Mouse (Mus musculus) cortical plate, adult 2 months (tissue): ENCODE data around the gene Lonp2. TPM values are rescaled to one million over a fixed set of nuclear protein-coding genes. Genes with fewer than 3 reads are reported as not detected.

Source experiments
- H3K27ac ChIP-seq: fragments of 200-500 bp; 2 replicates; pipeline ENCODE4 v1.5.1; 2012; ENCODE audit warnings: low read length, control low read depth, inconsistent platforms; ENCODE audit not compliant: insufficient read depth
- H3K4me1 ChIP-seq: fragments of 200-500 bp; 2 replicates; pipeline ENCODE4 v1.6.1; 2011; ENCODE audit warnings: low read length; ENCODE audit not compliant: control insufficient read depth, insufficient read depth
- H3K4me3 ChIP-seq: fragments of 200-500 bp; 2 replicates; pipeline ENCODE4 v1.5.1; 2011; ENCODE audit warnings: mild to moderate bottlenecking, low read length, control low read depth; ENCODE audit not compliant: insufficient read depth
- CTCF ChIP-seq: fragments of 200-500 bp; IDR thresholded peaks from 2 replicates; pipeline ENCODE4 v1.5.1; 2011; ENCODE audit warnings: mild to moderate bottlenecking, control low read depth, low read length; ENCODE audit not compliant: insufficient read depth; ENCODE audit errors: extremely low read depth
- POLR2A ChIP-seq: fragments of 200-500 bp; IDR thresholded peaks from 2 replicates; pipeline ENCODE4 v1.6.1; 2011; ENCODE audit warnings: mild to moderate bottlenecking, low read length, control low read depth; ENCODE audit not compliant: insufficient read depth; ENCODE audit errors: extremely low read depth
- polyA plus RNA-seq: library from polyadenylated mRNA; depleted of rRNA; stranded (reverse); fragments of >200 nt; gene quantifications from 2 replicates; pipeline ENCODE4 v1.2.3, GENCODE M21; 2012; rRNA removed

The Lonp2 gene
- polyA plus RNA-seq, 1 experiment = 51.6 TPM

- no peak for TF ChIP-seq CTCF
- TF ChIP-seq POLR2A = no peak
- H3K27ac ChIP-seq = no peak overlapping the region
- H3K4me1 ChIP-seq = peaks cover 1% of the 10 kb centered on the region; the same call in 1 of the 2 replicates
- no peak overlapping the region for H3K4me3 ChIP-seq
Measured at GRCm38 (mm10) chr8:86759090-86759491, 135.2 kb downstream of the Lonp2 start.

DNA sequence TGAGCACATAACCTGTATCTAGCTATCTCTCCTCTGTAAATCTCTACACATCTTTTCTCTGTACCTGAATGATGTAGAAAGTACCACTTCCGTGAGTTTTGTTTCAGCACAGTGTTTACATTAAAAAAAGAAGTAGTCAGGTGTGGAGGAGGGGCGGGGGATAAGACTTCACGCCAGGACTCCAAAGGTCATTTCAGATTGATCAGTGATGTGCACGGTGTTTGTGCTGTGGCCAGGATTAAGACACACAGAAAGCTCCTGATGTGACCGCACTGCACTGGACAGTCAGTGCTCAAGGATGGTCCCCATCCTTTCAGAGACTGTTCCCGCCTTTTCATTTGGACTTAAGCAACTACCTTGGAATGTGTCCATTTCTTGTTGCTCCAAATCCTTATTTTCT lies 136.9 kb downstream of the Lonp2 start:
- no peak overlapping the region for H3K4me3 ChIP-seq
- no peak for TF ChIP-seq POLR2A
- TF ChIP-seq CTCF = no peak
- peaks cover 1% of the 10 kb centered on the region; the same call in 1 of the 2 replicates for H3K4me1 ChIP-seq
- H3K27ac ChIP-seq = no peak overlapping the region

DNA sequence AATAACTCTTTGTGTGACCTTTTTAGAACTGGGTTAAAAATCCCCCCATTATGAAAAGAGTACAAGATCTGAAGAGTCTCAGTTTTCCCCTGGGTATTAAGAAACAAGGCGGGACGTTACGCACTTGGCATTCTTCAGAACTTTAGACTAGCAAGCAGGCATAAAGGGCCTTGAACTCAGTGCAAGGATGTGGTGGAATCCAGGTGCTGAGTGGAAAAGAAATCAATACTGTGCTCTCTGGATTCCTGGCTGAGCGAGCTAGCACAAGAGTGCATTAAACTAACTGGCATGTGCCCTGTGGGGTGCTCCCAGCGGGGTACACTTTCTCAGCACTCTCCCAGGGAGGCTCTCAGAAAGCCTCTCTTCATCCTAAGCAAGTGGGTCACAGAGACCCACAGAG lies 139.0 kb downstream of the Lonp2 start:
- Histone ChIP-seq H3K4me3 (no peak overlapping the region), H3K27ac (no peak overlapping the region), H3K4me1 (peaks cover 2% of the 10 kb centered on the region; the same call in 1 of the 2 replicates)
- TF ChIP-seq POLR2A (no peak), CTCF (no peak)

DNA sequence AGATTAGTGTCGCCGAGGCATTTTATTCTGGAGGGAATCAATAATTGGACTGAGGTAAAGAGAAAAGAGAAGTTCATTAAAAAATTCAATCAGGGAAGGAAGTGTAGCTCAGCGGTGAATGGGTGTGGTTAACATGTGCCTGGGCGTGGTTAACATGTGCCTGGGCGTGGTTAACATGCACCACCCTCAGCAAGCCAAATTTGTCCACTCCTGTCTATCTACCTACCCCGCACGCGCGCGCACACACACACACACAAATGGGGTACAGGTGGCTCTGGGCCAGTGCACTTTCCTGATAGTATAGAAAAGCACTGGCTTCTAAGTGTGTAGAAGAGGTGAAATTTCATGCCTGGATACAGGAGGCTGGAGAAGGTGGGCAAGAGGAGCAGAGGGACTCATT lies 141.3 kb downstream of the Lonp2 start:
- no peak for TF ChIP-seq POLR2A
- TF ChIP-seq CTCF = no peak
- no peak overlapping the region for H3K4me3 ChIP-seq
- H3K4me1 ChIP-seq = peaks cover 4% of the 10 kb centered on the region
- no peak overlapping the region for H3K27ac ChIP-seq

- no peak for TF ChIP-seq POLR2A
- no peak for TF ChIP-seq CTCF
- no peak overlapping the region for H3K27ac ChIP-seq
- H3K4me3 ChIP-seq = no peak overlapping the region
- peaks cover 4% of the 10 kb centered on the region for H3K4me1 ChIP-seq
Measured at GRCm38 (mm10) chr8:86765669-86766068, 141.8 kb downstream of the Lonp2 start.

DNA sequence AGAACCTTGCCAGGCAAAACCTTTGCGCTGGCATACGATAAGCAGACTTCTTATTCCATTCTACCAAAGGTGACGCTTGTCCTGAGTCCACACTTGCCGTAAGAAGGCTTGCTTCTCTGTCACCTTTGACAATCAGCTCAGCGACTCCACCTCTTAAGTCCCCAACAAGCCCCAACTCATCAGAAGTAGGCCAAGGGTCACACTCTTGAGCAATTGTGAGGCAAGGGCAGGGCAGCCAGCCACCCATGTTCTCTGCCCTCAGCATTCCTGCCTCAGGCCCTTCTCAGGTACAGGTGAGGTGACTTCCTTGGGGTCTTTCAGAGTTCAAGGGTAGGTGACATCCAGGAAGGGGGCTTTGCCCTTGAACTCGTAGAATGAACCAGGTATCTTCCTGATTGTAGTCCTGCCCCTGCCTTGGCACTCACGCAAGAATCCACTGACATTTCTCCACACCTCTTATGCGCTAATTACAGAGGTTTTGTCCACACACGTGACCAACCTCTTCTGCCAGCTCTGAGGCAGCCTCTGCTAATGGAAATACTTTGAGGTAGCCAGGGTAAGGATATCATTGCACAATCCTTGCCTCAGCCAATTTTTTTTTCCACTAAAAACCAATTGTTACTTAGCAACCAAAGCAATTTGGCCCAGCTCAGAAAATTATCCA lies 142.8 kb downstream of the Lonp2 start:
- peaks cover 4% of the 10 kb centered on the region for H3K4me1 ChIP-seq
- TF ChIP-seq POLR2A (no peak), CTCF (no peak)
- H3K27ac ChIP-seq = no peak overlapping the region
- no peak overlapping the region for H3K4me3 ChIP-seq

DNA sequence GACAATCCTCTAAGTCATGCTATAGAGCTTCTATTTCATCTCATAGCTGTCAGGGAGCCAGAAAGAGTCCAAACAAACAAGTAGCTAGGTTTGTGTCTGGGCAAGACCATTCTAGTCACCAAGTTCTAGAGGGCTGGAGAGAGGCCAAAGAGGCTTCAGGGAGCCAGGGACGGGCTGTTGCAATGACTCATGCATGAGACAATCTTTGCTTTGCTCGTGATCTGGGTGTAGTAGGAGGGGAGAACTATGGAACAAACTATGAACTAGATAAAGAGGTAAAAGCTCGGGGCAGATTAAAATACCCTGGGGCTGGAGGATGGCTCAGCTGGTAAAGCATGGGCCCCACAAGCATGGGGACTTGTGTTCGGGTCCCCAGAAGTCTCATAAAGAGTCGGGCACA lies 144.7 kb downstream of the Lonp2 start:
- peak overlapping the region; percentile 80 for H3K27ac ChIP-seq
- H3K4me1 ChIP-seq = peaks cover 4% of the 10 kb centered on the region
- TF ChIP-seq POLR2A (no peak), CTCF (no peak)
- no peak overlapping the region for H3K4me3 ChIP-seq

DNA sequence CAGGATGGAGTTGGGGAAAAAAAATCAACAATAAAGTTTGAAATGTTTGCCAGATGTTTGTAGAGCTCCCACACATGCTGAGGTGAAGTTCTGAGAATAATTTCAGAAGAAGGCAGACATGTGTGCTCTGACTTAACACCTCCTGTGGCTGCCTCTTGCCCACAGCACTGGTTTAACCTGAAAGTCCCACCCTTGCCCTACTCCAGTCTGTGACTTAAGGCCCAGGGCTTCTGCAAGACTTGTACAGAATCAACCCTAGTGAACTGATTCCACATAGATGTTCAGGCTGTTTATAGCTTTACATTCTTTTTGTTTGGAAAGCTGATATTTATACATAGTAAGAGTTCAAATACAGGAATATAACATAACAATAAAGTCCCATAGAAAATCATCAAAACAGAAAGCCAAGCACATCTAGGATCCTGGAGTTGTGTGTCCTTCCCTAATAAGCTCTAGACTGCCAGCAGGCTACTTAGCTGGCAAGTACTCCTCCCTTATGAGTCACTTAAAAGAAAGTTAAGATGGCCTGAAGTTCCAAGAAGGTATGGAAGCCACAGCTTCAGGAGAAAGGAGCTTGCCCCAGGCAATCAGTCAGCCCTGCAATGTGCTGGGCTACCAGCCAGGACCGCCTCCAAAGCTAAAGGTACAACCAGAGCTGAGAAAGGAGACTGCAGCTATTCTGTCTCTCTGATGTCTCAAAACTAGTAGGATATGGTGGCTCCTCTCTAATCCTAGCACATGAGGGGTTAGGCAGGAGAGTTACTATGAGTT lies 146.3 kb downstream of the Lonp2 start:
- TF ChIP-seq POLR2A (no peak), CTCF (no peak)
- no peak overlapping the region for H3K27ac ChIP-seq
- H3K4me1 ChIP-seq = peaks cover 4% of the 10 kb centered on the region
- no peak overlapping the region for H3K4me3 ChIP-seq

Other genes starting within 250 kb of the Lonp2 start
- 0.38 and 0.65 TPM in 2 replicates for gene Abcc12, start 43.4 kb upstream of the Lonp2 start, polyA plus RNA-seq
- 1.6 and 2.2 TPM in 2 replicates for gene Gm10638, start 121.7 kb downstream of the Lonp2 start, polyA plus RNA-seq
- gene Siah1a, start 121.9 kb downstream of the Lonp2 start, polyA plus RNA-seq = 31.0 and 32.1 TPM in 2 replicates